Mouse (Mus musculus): ENCODE data around the gene Batf. TPM values are rescaled to one million over a fixed set of nuclear protein-coding genes. Genes with fewer than 3 reads are reported as not detected.

Batf gene
- 7.3 and 8.3 TPM in 2 replicates for polyA plus RNA-seq (2014; fragmentation: Nextera tagmentation; extraction: Ambion mirVana)

DNA sequence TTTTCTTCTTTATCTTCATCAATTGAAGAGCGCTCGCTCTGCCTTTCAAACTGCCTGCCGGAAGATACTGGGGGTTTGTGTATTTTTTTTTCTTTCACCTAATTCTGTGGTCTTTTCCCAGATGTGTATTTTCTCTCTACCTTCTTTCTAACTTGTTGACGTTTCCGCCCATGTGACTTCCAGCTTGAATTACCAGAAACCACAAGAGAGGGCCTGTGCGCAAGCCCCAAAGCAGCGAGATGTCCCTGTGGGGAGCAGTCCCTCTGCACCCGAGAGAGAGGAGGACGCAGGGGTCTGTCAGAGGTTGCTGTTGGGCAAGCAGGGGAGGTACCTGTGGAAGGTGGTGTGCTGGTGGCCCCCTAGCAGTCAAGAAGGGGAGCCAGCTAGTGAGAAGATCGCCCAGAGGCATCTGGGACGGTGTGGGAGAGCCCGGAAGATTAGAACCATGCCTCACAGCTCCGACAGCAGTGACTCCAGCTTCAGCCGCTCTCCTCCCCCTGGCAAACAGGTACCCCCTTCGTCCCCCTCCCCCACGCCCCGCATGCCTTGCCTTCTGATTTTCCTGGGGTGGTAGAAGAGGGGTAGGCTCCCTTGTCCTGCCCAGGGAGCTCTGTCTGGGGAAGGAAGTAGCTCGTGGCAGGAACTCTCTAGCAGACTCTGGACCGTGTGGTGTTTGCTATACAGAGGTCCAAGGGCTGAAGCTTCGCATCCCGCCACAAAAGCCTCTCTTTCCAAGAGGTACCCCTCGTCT is at the start of gene Batf:
Gene Batf (plus strand): TSS at position 204 of the 751 bp plus-strand sequence.
- Histone ChIP-seq H3K27ac (replicated peaks; ENCODE audit: low read depth, low read length) (no peak within 1 kb of the TSS), H3K4me3 (ENCODE audit: low read depth, low read length) (peak within 1 kb of the TSS; percentile 29), H3K4me2 (ENCODE audit: low read depth, low read length) (peak within 1 kb of the TSS; percentile 57), H3K9me3 (ENCODE audit: control insufficient read depth, low read length) (no peaks in the 10 kb centered on the region), H3K9ac (ENCODE audit: low read depth, low read length) (peak within 1 kb of the TSS; percentile 48), H3K36me3 (ENCODE audit: control insufficient read depth, insufficient read depth, low read length) (no peaks in the 10 kb centered on the region), H3K27me3 (replicated peaks; ENCODE audit: control insufficient read depth, insufficient read depth, low read length) (no peaks in the 10 kb centered on the region), H3K4me1 (ENCODE audit: control insufficient read depth, insufficient read depth, low read length) (no peaks in the 10 kb centered on the region)
- DNase-seq (ENCODE audit: low spot score) (peak; percentile 45), ATAC-seq (ENCODE audit: low read depth) (peak; percentile 65; the same call in 1 of the 2 replicates)
- WGBS, result 15% methylated on average over 19 of the region's 22 CpGs

DNA sequence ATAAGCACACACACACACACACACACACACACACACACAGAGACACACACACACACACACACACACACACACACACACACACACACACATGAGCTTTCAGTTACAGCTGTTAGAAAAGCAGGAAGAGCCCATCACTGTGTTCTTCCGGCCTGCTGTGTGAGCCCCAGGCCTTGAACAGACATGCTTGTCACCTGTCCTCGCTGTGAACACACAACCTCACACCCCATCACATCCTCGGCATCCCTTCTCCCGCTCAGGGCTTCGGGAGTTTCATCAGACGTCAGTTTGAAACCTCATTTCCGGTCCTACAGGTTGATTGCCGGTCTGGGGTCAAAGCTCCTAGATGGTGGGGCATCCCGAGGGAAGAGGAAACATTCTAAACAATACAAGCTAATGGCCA is 48.5 kb upstream of the Batf start:
- Histone ChIP-seq H3K36me3 (ENCODE audit: control insufficient read depth, insufficient read depth, low read length) (peaks cover 31% of the 10 kb centered on the region), H3K9me3 (ENCODE audit: control insufficient read depth, low read length) (no peaks in the 10 kb centered on the region), H3K27ac (replicated peaks; ENCODE audit: low read depth, low read length) (no peak overlapping the region), H3K27me3 (replicated peaks; ENCODE audit: control insufficient read depth, insufficient read depth, low read length) (no peaks in the 10 kb centered on the region), H3K4me1 (ENCODE audit: control insufficient read depth, insufficient read depth, low read length) (no peaks in the 10 kb centered on the region), H3K4me3 (ENCODE audit: low read depth, low read length) (no peak overlapping the region), H3K4me2 (ENCODE audit: low read depth, low read length) (no peak overlapping the region), H3K9ac (ENCODE audit: low read depth, low read length) (no peak overlapping the region)
- ATAC-seq (ENCODE audit: low read depth), result no peak
- no peak for DNase-seq (ENCODE audit: low spot score)
- WGBS, result 52% methylated on average over 9 of the region's 9 CpGs

DNA sequence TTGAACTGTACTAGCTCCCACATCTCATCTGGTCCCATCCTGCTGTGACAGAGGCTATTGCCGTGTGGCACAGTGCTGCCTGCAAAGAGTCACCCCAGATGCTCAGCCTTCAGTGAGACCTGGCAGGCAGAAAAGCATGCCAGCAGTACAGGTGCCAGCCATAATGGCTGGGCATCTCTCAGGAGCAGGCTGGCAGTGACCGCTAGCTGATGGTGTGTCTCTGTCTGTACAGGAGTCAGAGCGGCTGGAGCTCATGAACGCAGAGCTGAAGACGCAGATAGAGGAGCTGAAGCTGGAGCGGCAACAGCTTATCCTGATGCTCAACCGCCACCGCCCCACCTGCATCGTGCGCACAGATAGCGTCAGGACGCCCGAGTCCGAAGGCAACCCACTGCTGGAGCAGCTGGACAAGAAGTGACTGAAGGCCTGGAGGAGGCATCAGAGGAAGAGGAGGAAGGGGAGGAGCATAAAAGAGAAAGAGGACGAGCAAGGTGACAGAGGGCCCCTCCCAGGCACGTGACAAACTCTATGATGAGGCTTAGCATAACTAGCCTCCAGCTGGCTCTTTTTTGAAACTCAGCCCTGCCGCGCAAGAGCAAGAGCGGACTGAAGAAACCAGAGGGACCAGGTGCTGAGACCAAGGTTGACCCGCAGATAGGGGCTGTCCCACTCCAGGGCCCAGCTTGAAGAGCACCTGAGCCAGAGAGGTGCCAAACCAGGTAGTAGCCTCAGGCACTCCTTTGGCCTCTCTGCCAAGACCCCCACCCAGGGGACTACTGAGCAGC is 47.7 kb upstream of the Batf start:
- WGBS, result 77% methylated on average over 20 of the region's 20 CpGs
- DNase-seq (ENCODE audit: low spot score), result no peak

DNA sequence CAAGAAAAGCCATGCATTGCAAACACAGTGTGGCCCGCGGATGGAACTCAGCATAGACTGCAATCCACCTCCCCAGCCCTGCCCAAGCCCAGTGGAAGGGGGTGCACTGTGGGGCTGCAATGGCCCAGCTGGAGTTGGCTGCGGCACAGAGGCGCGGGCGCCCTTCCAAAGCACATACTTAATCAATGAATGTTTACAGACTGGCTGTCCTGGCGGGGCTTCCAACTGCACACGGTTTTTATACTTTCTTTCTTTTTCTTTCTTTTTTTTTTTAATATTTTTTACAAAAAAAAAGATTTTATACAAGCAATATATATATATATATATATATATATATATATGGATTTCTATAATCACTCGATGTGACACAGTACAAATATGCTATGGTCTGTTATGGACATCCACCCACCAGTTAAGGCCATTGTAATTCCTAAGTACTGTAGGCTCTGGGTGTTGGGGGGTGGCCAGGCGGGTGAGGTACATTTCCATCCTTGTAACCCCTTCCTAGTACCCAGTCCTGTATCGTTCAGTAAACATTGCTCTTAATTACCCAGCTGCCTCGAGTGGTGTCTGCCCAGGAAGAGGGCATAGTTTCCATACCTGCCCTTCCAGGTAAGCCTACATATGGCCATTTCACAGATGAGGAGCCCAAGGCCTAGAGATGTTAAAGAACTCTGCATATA is 47.0 kb upstream of the Batf start:
- H3K27me3 ChIP-seq (replicated peaks; ENCODE audit: control insufficient read depth, insufficient read depth, low read length), result no peaks in the 10 kb centered on the region
- H3K4me2 ChIP-seq (ENCODE audit: low read depth, low read length), result no peak overlapping the region
- no peak overlapping the region for H3K9ac ChIP-seq (ENCODE audit: low read depth, low read length)
- no peaks in the 10 kb centered on the region for H3K9me3 ChIP-seq (ENCODE audit: control insufficient read depth, low read length)
- no peaks in the 10 kb centered on the region for H3K4me1 ChIP-seq (ENCODE audit: control insufficient read depth, insufficient read depth, low read length)
- peak; percentile 59 for DNase-seq (ENCODE audit: low spot score)
- no peak overlapping the region for H3K27ac ChIP-seq (replicated peaks; ENCODE audit: low read depth, low read length)
- ATAC-seq (ENCODE audit: low read depth), result peak; percentile 51; the same call in 1 of the 2 replicates
- H3K4me3 ChIP-seq (ENCODE audit: low read depth, low read length), result no peak overlapping the region
- WGBS, result 78% methylated on average over 12 of the region's 12 CpGs
- H3K36me3 ChIP-seq (ENCODE audit: control insufficient read depth, insufficient read depth, low read length), result peaks cover 18% of the 10 kb centered on the region

More for the DNA sequence above, 47.7 kb upstream of the Batf start:
- no peak overlapping the region for H3K4me3 ChIP-seq (ENCODE audit: low read depth, low read length)
- no peaks in the 10 kb centered on the region for H3K4me1 ChIP-seq (ENCODE audit: control insufficient read depth, insufficient read depth, low read length)
- no peaks in the 10 kb centered on the region for H3K27me3 ChIP-seq (replicated peaks; ENCODE audit: control insufficient read depth, insufficient read depth, low read length)
- ATAC-seq (ENCODE audit: low read depth), result 0 out of 2 replicates have a peak, but pooled peaks have one; percentile 16
- H3K4me2 ChIP-seq (ENCODE audit: low read depth, low read length), result no peak overlapping the region
- no peaks in the 10 kb centered on the region for H3K9me3 ChIP-seq (ENCODE audit: control insufficient read depth, low read length)
- H3K9ac ChIP-seq (ENCODE audit: low read depth, low read length), result no peak overlapping the region
- H3K36me3 ChIP-seq (ENCODE audit: control insufficient read depth, insufficient read depth, low read length), result peaks cover 23% of the 10 kb centered on the region
- H3K27ac ChIP-seq (replicated peaks; ENCODE audit: low read depth, low read length), result no peak overlapping the region

DNA sequence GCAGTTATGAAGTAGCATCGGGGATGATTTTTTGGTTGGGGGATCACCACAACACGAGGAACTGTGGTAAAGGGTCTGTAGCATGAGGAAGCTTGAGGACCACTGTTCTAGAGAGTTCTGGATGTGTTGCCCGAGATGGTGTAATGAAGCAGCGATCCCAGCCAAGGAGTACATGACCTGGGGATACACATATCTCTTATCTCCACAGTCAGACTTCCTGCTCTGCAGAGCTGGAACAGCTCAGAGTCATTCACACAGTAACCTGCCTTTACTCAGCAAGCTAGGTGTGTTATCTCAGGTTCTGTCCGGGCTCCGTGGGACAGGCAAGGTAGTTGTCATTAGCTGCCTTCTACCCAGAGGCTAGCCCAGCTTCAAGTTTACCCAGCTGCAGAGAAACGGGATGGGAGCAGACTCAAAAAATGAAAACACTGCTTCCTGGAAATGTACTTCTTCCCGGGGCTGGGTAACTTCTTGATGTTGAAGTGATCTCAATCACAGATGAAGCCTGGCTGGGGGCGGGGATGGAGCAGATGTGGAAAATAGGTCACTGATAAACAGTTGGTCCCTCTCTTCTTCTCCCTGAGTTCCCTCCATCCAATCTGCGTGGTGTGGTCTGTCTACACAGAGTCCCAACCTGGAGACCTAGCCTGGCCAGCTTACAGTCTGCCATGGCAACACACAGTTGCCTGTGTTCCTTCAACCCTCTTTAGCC is 45.5 kb upstream of the Batf start:
- no peaks in the 10 kb centered on the region for H3K27me3 ChIP-seq (replicated peaks; ENCODE audit: control insufficient read depth, insufficient read depth, low read length)
- no peak overlapping the region for H3K4me2 ChIP-seq (ENCODE audit: low read depth, low read length)
- H3K27ac ChIP-seq (replicated peaks; ENCODE audit: low read depth, low read length), result no peak overlapping the region
- H3K4me3 ChIP-seq (ENCODE audit: low read depth, low read length), result no peak overlapping the region
- WGBS, result 70% methylated on average over 10 of the region's 10 CpGs
- H3K4me1 ChIP-seq (ENCODE audit: control insufficient read depth, insufficient read depth, low read length), result no peaks in the 10 kb centered on the region
- H3K9me3 ChIP-seq (ENCODE audit: control insufficient read depth, low read length), result no peaks in the 10 kb centered on the region
- ATAC-seq (ENCODE audit: low read depth) (no peak), DNase-seq (ENCODE audit: low spot score) (no peak)
- peaks cover 14% of the 10 kb centered on the region for H3K36me3 ChIP-seq (ENCODE audit: control insufficient read depth, insufficient read depth, low read length)
- H3K9ac ChIP-seq (ENCODE audit: low read depth, low read length), result no peak overlapping the region

DNA sequence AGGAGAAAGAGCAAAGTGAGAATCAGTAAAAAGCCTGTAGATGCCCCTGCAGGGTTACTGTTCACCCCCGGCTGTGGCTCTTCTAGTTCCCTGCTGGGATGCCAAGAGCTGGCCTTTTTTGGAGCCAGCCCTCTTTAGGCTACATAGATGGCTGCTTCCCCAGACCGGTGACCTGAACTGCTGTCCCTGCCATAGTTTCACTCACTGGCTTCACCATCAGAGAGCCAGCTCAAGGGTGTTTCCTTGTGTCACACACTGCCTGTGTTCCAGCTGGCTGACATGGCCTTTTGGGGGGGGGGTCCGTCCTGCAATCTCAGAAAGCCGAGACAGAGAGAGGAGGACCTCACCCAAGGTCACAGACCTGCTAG is 44.9 kb upstream of the Batf start:
- DNase-seq (ENCODE audit: low spot score) (no peak), ATAC-seq (ENCODE audit: low read depth) (no peak)
- Histone ChIP-seq H3K4me2 (ENCODE audit: low read depth, low read length) (no peak overlapping the region), H3K4me3 (ENCODE audit: low read depth, low read length) (no peak overlapping the region), H3K9me3 (ENCODE audit: control insufficient read depth, low read length) (no peaks in the 10 kb centered on the region), H3K4me1 (ENCODE audit: control insufficient read depth, insufficient read depth, low read length) (no peaks in the 10 kb centered on the region), H3K9ac (ENCODE audit: low read depth, low read length) (no peak overlapping the region), H3K36me3 (ENCODE audit: control insufficient read depth, insufficient read depth, low read length) (peaks cover 14% of the 10 kb centered on the region), H3K27ac (replicated peaks; ENCODE audit: low read depth, low read length) (no peak overlapping the region), H3K27me3 (replicated peaks; ENCODE audit: control insufficient read depth, insufficient read depth, low read length) (no peaks in the 10 kb centered on the region)
- WGBS, result 57% methylated on average over 4 of the region's 4 CpGs

DNA sequence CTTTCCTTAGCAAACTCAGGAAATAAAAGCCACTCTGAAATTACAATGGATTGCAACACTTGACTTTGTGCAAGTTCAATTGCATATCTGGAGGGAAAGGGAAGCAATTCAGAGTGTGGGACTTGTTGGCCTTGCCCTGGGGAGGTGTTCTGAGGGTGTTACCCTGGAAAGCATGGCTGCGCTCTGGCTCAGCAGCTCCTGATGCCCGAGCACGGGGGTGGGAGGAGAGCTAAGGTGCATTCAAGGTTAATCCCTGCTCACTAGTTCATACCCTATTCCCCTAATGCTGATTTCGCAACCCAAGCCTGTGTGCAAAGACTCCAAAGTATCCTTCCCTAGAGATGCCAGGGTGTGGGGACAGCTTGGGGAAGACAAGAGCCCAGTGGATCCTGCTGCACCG is 42.7 kb upstream of the Batf start:
- Histone ChIP-seq H3K4me2 (ENCODE audit: low read depth, low read length) (no peak overlapping the region), H3K9ac (ENCODE audit: low read depth, low read length) (no peak overlapping the region), H3K9me3 (ENCODE audit: control insufficient read depth, low read length) (no peaks in the 10 kb centered on the region), H3K36me3 (ENCODE audit: control insufficient read depth, insufficient read depth, low read length) (peaks cover 11% of the 10 kb centered on the region), H3K4me1 (ENCODE audit: control insufficient read depth, insufficient read depth, low read length) (no peaks in the 10 kb centered on the region), H3K4me3 (ENCODE audit: low read depth, low read length) (no peak overlapping the region), H3K27me3 (replicated peaks; ENCODE audit: control insufficient read depth, insufficient read depth, low read length) (no peaks in the 10 kb centered on the region), H3K27ac (replicated peaks; ENCODE audit: low read depth, low read length) (no peak overlapping the region)
- ATAC-seq (ENCODE audit: low read depth) (no peak), DNase-seq (ENCODE audit: low spot score) (no peak)
- 74% methylated on average over 5 of the region's 5 CpGs for WGBS

DNA sequence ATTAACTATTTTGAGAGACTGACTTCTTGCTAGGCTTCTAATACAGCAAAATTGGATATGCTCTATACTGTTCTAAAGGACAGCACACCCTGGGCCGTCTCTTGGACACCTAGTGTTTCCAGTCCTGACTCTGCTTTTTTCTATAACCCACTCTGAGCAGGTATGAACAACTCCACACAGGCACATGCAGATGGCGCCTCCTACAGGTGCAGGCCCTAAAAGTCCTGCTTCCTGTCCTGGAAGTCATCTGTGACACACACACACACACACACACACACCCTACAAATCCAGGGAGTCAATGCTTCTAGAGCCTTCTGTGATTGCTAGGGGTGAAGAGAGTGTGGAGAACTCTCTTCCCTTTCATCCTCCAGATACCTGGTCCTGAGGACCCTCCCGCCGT is 40.8 kb upstream of the Batf start:
- ATAC-seq (ENCODE audit: low read depth), result no peak
- H3K27me3 ChIP-seq (replicated peaks; ENCODE audit: control insufficient read depth, insufficient read depth, low read length), result no peaks in the 10 kb centered on the region
- WGBS, result 87% methylated on average over 4 of the region's 4 CpGs
- no peak for DNase-seq (ENCODE audit: low spot score)
- H3K4me3 ChIP-seq (ENCODE audit: low read depth, low read length), result no peak overlapping the region
- H3K27ac ChIP-seq (replicated peaks; ENCODE audit: low read depth, low read length), result no peak overlapping the region
- H3K9me3 ChIP-seq (ENCODE audit: control insufficient read depth, low read length), result 0 out of 2 replicates have a peak, but pooled peaks cover 2% of the 10 kb centered on the region
- H3K4me1 ChIP-seq (ENCODE audit: control insufficient read depth, insufficient read depth, low read length), result no peaks in the 10 kb centered on the region
- no peak overlapping the region for H3K4me2 ChIP-seq (ENCODE audit: low read depth, low read length)
- H3K36me3 ChIP-seq (ENCODE audit: control insufficient read depth, insufficient read depth, low read length), result no peaks in the 10 kb centered on the region
- no peak overlapping the region for H3K9ac ChIP-seq (ENCODE audit: low read depth, low read length)

All from embryonic facial prominence, embryonic 14.5 days (tissue).